Comparison of ENCODE assay signal across 22 mouse cellular contexts in the genomic region with DNA sequence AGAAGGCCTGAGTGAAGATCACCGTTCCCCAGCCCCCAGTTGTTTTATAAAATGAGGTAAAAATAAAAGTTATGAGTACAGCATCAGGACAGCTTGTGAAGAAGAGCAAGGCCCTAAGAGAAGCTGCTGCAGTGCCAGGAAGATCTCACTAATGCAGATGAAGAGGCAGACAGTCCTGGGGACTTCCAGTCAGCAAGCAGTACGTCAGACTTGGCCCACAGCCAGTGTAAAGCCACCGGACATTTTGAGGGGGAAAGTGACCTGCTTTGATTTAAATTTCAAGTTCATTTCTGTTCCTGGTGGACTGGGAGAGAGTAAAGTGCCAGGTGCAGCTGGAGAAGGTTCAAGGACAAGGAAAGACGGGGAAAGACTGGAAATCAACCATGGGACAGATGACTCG. TPM values are rescaled to one million over a fixed set of nuclear protein-coding genes. Genes with fewer than 3 reads are reported as not detected.
DNase-seq lines count a peak whose midpoint lies in the region; ATAC-seq and TF ChIP-seq lines count a peak whose summit lies in the region.
"Had no signal": no experiment of that assay in that cellular context is flagged by ENCODE, and none has a peak within 500 bp of the region (broad histone marks: within the 10 kb centered on the region; RNA-seq: fewer than 3 reads in every experiment).

No protein-coding gene starts in this region.

- WGBS in midbrain, postnatal 0 days, result 63% methylated on average over 5 of the region's 5 CpGs
- 55% methylated on average over 5 of the region's 5 CpGs for WGBS in midbrain, embryonic 15.5 days

- no peak overlapping the region for H3K4me2 ChIP-seq in midbrain, postnatal 0 days (ENCODE audit: low read depth, low read length, poor library complexity, severe bottlenecking)
- no peak overlapping the region for H3K4me2 ChIP-seq in midbrain, embryonic 15.5 days
- H3K4me2 ChIP-seq: limb, embryonic 15.5 days; lung, embryonic 15.5 days; midbrain, embryonic 12.5 days; neural tube, embryonic 12.5 days had no signal

- intact Hi-C loops in left cerebral cortex, postnatal 4 days (cut with DNase I), result no loop called here
- intact Hi-C loops in left cerebral cortex, postnatal 25 days (cut with DNase I), result no loop called here

- H3K4me3 ChIP-seq in midbrain, postnatal 0 days (ENCODE audit: low read depth, low read length), result no peak overlapping the region
- H3K4me3 ChIP-seq in midbrain, embryonic 15.5 days, result no peak overlapping the region
- H3K4me3 ChIP-seq: left cerebral cortex, adult 2 months; limb, embryonic 15.5 days; lung, embryonic 15.5 days; midbrain, embryonic 12.5 days; neural tube, embryonic 12.5 days had no signal

- no peak for ATAC-seq in midbrain, postnatal 0 days (ENCODE audit: low FRiP score)
- ATAC-seq in midbrain, embryonic 15.5 days (replicated peaks), result no peak

- H3K27ac ChIP-seq in midbrain, postnatal 0 days (ENCODE audit: low read depth, low read length), result no peak overlapping the region
- no peak overlapping the region for H3K27ac ChIP-seq in midbrain, embryonic 15.5 days
- H3K27ac ChIP-seq: left cerebral cortex, adult 2 months; limb, embryonic 15.5 days; lung, embryonic 15.5 days; midbrain, embryonic 12.5 days; neural tube, embryonic 12.5 days had no signal

- TF ChIP-seq CTCF in midbrain, postnatal 0 days (IDR thresholded peaks at IDR 0.05), result no peak

- no peak overlapping the region for H3K9ac ChIP-seq in midbrain, postnatal 0 days (replicated peaks; ENCODE audit: low read length, poor library complexity, severe bottlenecking)
- H3K9ac ChIP-seq in midbrain, embryonic 15.5 days, result no peak overlapping the region
- H3K9ac ChIP-seq: limb, embryonic 15.5 days; lung, embryonic 15.5 days; midbrain, embryonic 12.5 days; neural tube, embryonic 12.5 days had no signal

- peak; percentile 47 to 64 for DNase-seq in cerebellum, postnatal 14 days
- DNase-seq in cerebellum, adult 11-12 months, result no peak
- peak; percentile 65 for DNase-seq in left cerebral cortex, postnatal 4 days
- DNase-seq in left cerebral cortex, postnatal 25 days (ENCODE audit: low spot score in 2 of 2), result no peak
- DNase-seq in midbrain, postnatal 0 days (ENCODE audit: low spot score), result peak; percentile 54
- peak; percentile 35 for DNase-seq in brain, adult 2 months (ENCODE audit: low read depth, low spot score)
- DNase-seq in gastrocnemius, adult 18-20 months (ENCODE audit: low spot score), result no peak
- DNase-seq: gastrocnemius, postnatal 14 days; kidney, adult 11 months; kidney, postnatal 10 days; spleen, adult 18-20 months; thymus, postnatal 36 days had no signal

- H3K27me3 ChIP-seq in midbrain, postnatal 0 days (ENCODE audit: insufficient read depth, low read length), result no peaks in the 10 kb centered on the region
- no peaks in the 10 kb centered on the region for H3K27me3 ChIP-seq in midbrain, embryonic 15.5 days (replicated peaks)
- H3K27me3 ChIP-seq: limb, embryonic 15.5 days; lung, embryonic 15.5 days; midbrain, embryonic 12.5 days; neural tube, embryonic 12.5 days had no signal

- no peaks in the 10 kb centered on the region for H3K4me1 ChIP-seq in midbrain, postnatal 0 days (ENCODE audit: insufficient read depth, low read length)
- no peaks in the 10 kb centered on the region for H3K4me1 ChIP-seq in midbrain, embryonic 15.5 days
- H3K4me1 ChIP-seq: midbrain, embryonic 12.5 days had no signal

- no peaks in the 10 kb centered on the region for H3K36me3 ChIP-seq in midbrain, postnatal 0 days (ENCODE audit: insufficient read depth, low read length)
- no peaks in the 10 kb centered on the region; the same call in 1 of the 2 replicates for H3K36me3 ChIP-seq in midbrain, embryonic 15.5 days (replicated peaks)

- no peaks in the 10 kb centered on the region for H3K9me3 ChIP-seq in midbrain, postnatal 0 days (ENCODE audit: low read length)
- no peaks in the 10 kb centered on the region for H3K9me3 ChIP-seq in midbrain, embryonic 15.5 days
- H3K9me3 ChIP-seq: G1E; limb, embryonic 15.5 days; lung, embryonic 15.5 days; midbrain, embryonic 12.5 days; neural tube, embryonic 12.5 days had no signal

RNA-seq across cellular contexts. Expression of gene Phxr2, which starts 10.2 kb away (rescaled TPM):
- total RNA-seq in left cerebral cortex, postnatal 4 days (2021), result not detected
- total RNA-seq in left cerebral cortex, postnatal 25 days (2021), result not detected
- not detected in 2 replicates for total RNA-seq in midbrain, postnatal 0 days (2014; rRNA removed)
- polyA plus RNA-seq in midbrain, postnatal 0 days (2015; fragmentation: Nextera tagmentation; extraction: Ambion mirVana), result not detected in 2 replicates
- not detected in 2 replicates for polyA plus RNA-seq in midbrain, embryonic 15.5 days (2015; fragmentation: Nextera tagmentation; extraction: Ambion mirVana)
- not detected for total RNA-seq in gastrocnemius, adult 18-20 months (2021)
- total RNA-seq: G1E; gastrocnemius, postnatal 14 days; heart, postnatal 25 days; layer of hippocampus, adult 8-10 months; left cerebral cortex, adult 2 months had no signal
- polyA plus RNA-seq: G1E; limb, embryonic 15.5 days; lung, embryonic 15.5 days; midbrain, embryonic 12.5 days; stomach, embryonic 16.5 days had no signal

RNA-seq across cellular contexts. Expression of gene Galnt4, which starts 28.4 kb away (rescaled TPM):
- total RNA-seq in left cerebral cortex, postnatal 4 days (2021), result 1 to 10 TPM; 4.0 to 4.1 TPM
- total RNA-seq in left cerebral cortex, postnatal 25 days (2021), result 1 to 10 TPM; 3.1 to 3.4 TPM
- 4.1 and 4.7 TPM in 2 replicates for total RNA-seq in midbrain, postnatal 0 days (2014; rRNA removed)
- polyA plus RNA-seq in midbrain, postnatal 0 days (2015; fragmentation: Nextera tagmentation; extraction: Ambion mirVana), result 2.4 and 2.5 TPM in 2 replicates
- polyA plus RNA-seq in midbrain, embryonic 15.5 days (2015; fragmentation: Nextera tagmentation; extraction: Ambion mirVana), result 2.7 and 3.0 TPM in 2 replicates
- 1 to 10 TPM in 1 of 2 experiments, under 1 TPM in 1; 0.87 to 1.3 TPM for total RNA-seq in gastrocnemius, adult 18-20 months (2021)

RNA-seq across cellular contexts. Expression of gene Poc1b, which starts 29.5 kb away (rescaled TPM):
- 10 to 100 TPM; 13.3 to 14.8 TPM for total RNA-seq in left cerebral cortex, postnatal 4 days (2021)
- 1 to 10 TPM; 7.8 to 8.3 TPM for total RNA-seq in left cerebral cortex, postnatal 25 days (2021)
- 11.0 and 12.9 TPM in 2 replicates for total RNA-seq in midbrain, postnatal 0 days (2014; rRNA removed)
- 8.2 and 8.9 TPM in 2 replicates for polyA plus RNA-seq in midbrain, postnatal 0 days (2015; fragmentation: Nextera tagmentation; extraction: Ambion mirVana)
- polyA plus RNA-seq in midbrain, embryonic 15.5 days (2015; fragmentation: Nextera tagmentation; extraction: Ambion mirVana), result 10.9 and 12.1 TPM in 2 replicates
- 1 to 10 TPM; 2.8 to 4.1 TPM for total RNA-seq in gastrocnemius, adult 18-20 months (2021)

Comparison
In these comparisons a context has a peak if more than half of its experiments do, and no peak if none do; other contexts are left out.
1. DNase-seq: peak in cerebellum, postnatal 14 days (2 of 2), left cerebral cortex, postnatal 4 days (single experiment), midbrain, postnatal 0 days (single experiment) and brain, adult 2 months (single experiment); none in cerebellum, adult 11-12 months (single experiment), left cerebral cortex, postnatal 25 days (0 of 2) and gastrocnemius, adult 18-20 months (single experiment).